Mouse (Mus musculus) heart, embryonic 11.5 days (tissue): ENCODE data around the gene Lmo1. TPM values are rescaled to one million over a fixed set of nuclear protein-coding genes. Genes with fewer than 3 reads are reported as not detected.

Experiments
- ATAC-seq: fragments of 200-750 bp; cut with Nextera tagmentation; replicated peaks from 2 replicates; pipeline ENCODE4 v1.8.0; 2017; ENCODE audit warnings: moderate library complexity; ENCODE audit not compliant: insufficient number of reproducible peaks, low FRiP score, low TSS enrichment
- H3K27ac ChIP-seq: fragments of 300-500 bp; sonication (generic); 2 replicates; pipeline ENCODE4 v1.5.1; 2014; ENCODE audit warnings: mild to moderate bottlenecking, low read depth, low read length
- H3K27me3 ChIP-seq: fragments of 300-500 bp; sonication (generic); 2 replicates; pipeline ENCODE4 v1.6.1; 2014; ENCODE audit warnings: mild to moderate bottlenecking, low read length, mixed read lengths; ENCODE audit not compliant: control insufficient read depth, insufficient read depth
- H3K36me3 ChIP-seq: fragments of 300-500 bp; sonication (generic); 2 replicates; pipeline ENCODE4 v1.6.1; 2014; ENCODE audit warnings: mild to moderate bottlenecking, low read length, moderate library complexity, mixed read lengths; ENCODE audit not compliant: control insufficient read depth, insufficient read depth
- H3K4me1 ChIP-seq: fragments of 300-500 bp; sonication (generic); 2 replicates; pipeline ENCODE4 v1.6.1; 2014; ENCODE audit warnings: low read length; ENCODE audit not compliant: control insufficient read depth, insufficient read depth
- H3K4me2 ChIP-seq: fragments of 300-500 bp; sonication (generic); 2 replicates; pipeline ENCODE4 v1.6.1; 2014; ENCODE audit warnings: mild to moderate bottlenecking, moderate library complexity
- H3K4me3 ChIP-seq: fragments of 300-500 bp; sonication (generic); 2 replicates; pipeline ENCODE4 v1.5.1; 2014; ENCODE audit warnings: low read depth, low read length
- H3K9ac ChIP-seq: fragments of 300-500 bp; sonication (generic); 2 replicates; pipeline ENCODE4 v1.6.1; 2014; ENCODE audit warnings: mild to moderate bottlenecking, low read depth, low read length, moderate library complexity
- H3K9me3 ChIP-seq: fragments of 300-500 bp; sonication (generic); replicated peaks from 2 replicates; pipeline ENCODE4 v1.6.1; 2016; ENCODE audit warnings: low read length; ENCODE audit not compliant: control insufficient read depth
- WGBS: fragments of 180-500 bp; shearing (Covaris S2); extraction: QIAGEN DNeasy Blood & Tissue Kit; methylation state at CpG from one replicate; pipeline ENCODE4 v1.1.7; 2014; ENCODE audit not compliant: insufficient replicate concordance; 5-methylcytosine and 5-hydroxymethylcytosine counted together
- polyA plus RNA-seq: library from polyadenylated mRNA; unstranded; fragments of >200 nt; fragmentation: Nextera tagmentation; extraction: Ambion mirVana; gene quantifications from 2 replicates; pipeline ENCODE4 v1.2.1, GENCODE M21; 2014

Gene Lmo1
- polyA plus RNA-seq, 1 experiment from 2014 or later = 2.1 TPM

GRCm38 (mm10) chr7:109168716-109169115 lies 6.3 kb downstream of the Lmo1 start:
- H3K36me3 ChIP-seq = no peaks in the 10 kb centered on the region
- H3K4me1 ChIP-seq = peaks cover 6% of the 10 kb centered on the region; the same call in 1 of the 2 replicates
- H3K9me3 ChIP-seq = no peaks in the 10 kb centered on the region
- H3K27ac ChIP-seq = no peak overlapping the region
- ATAC-seq = no peak
- WGBS = 85% methylated on average over 7 of the region's 7 CpGs
- H3K9ac ChIP-seq = no peak overlapping the region
- H3K27me3 ChIP-seq = peaks cover 54% of the 10 kb centered on the region
- H3K4me3 ChIP-seq = no peak overlapping the region
- no peak overlapping the region for H3K4me2 ChIP-seq

- Histone ChIP-seq H3K4me3 (no peak overlapping the region), H3K9ac (no peak overlapping the region), H3K36me3 (no peaks in the 10 kb centered on the region), H3K4me2 (no peak overlapping the region), H3K9me3 (no peaks in the 10 kb centered on the region), H3K27me3 (peaks cover 34% of the 10 kb centered on the region), H3K27ac (no peak overlapping the region), H3K4me1 (peaks cover 6% of the 10 kb centered on the region; the same call in 1 of the 2 replicates)
- no peak for ATAC-seq
- WGBS = 75% methylated on average over 17 of the region's 17 CpGs
Observed at GRCm38 (mm10) chr7:109165931-109166585, 8.9 kb downstream of the Lmo1 start.

GRCm38 (mm10) chr7:109154331-109154730 lies 20.7 kb downstream of the Lmo1 start:
- no peak overlapping the region for H3K4me2 ChIP-seq
- H3K27me3 ChIP-seq = peaks cover 2% of the 10 kb centered on the region; the same call in 1 of the 2 replicates
- H3K9me3 ChIP-seq = no peaks in the 10 kb centered on the region
- H3K4me1 ChIP-seq = no peaks in the 10 kb centered on the region
- no peaks in the 10 kb centered on the region for H3K36me3 ChIP-seq
- no peak overlapping the region for H3K27ac ChIP-seq
- no peak for ATAC-seq
- no peak overlapping the region for H3K4me3 ChIP-seq
- WGBS = 66% methylated on average over 11 of the region's 11 CpGs
- no peak overlapping the region for H3K9ac ChIP-seq

- Histone ChIP-seq H3K4me1 (no peaks in the 10 kb centered on the region), H3K4me3 (no peak overlapping the region), H3K9me3 (no peaks in the 10 kb centered on the region), H3K4me2 (no peak overlapping the region), H3K9ac (no peak overlapping the region), H3K36me3 (no peaks in the 10 kb centered on the region), H3K27ac (no peak overlapping the region), H3K27me3 (peaks cover 2% of the 10 kb centered on the region; the same call in 1 of the 2 replicates)
- 72% methylated on average over 5 of the region's 5 CpGs for WGBS
- no peak for ATAC-seq
Observed at GRCm38 (mm10) chr7:109153538-109153937, 21.5 kb downstream of the Lmo1 start.

GRCm38 (mm10) chr7:109151088-109151487 lies 23.9 kb downstream of the Lmo1 start:
- Histone ChIP-seq H3K9me3 (no peaks in the 10 kb centered on the region), H3K4me1 (no peaks in the 10 kb centered on the region), H3K4me2 (no peak overlapping the region), H3K36me3 (no peaks in the 10 kb centered on the region), H3K4me3 (no peak overlapping the region), H3K27ac (no peak overlapping the region), H3K9ac (no peak overlapping the region), H3K27me3 (peaks cover 2% of the 10 kb centered on the region; the same call in 1 of the 2 replicates)
- WGBS = 78% methylated on average over 4 of the region's 4 CpGs
- ATAC-seq = no peak

- ATAC-seq = no peak
- H3K27me3 ChIP-seq = peaks cover 3% of the 10 kb centered on the region; the same call in 1 of the 2 replicates
- H3K36me3 ChIP-seq = no peaks in the 10 kb centered on the region
- H3K4me1 ChIP-seq = no peaks in the 10 kb centered on the region
- no peak overlapping the region for H3K27ac ChIP-seq
- H3K4me2 ChIP-seq = no peak overlapping the region
- no peak overlapping the region for H3K9ac ChIP-seq
- no peak overlapping the region for H3K4me3 ChIP-seq
- 50% methylated on average over 8 of the region's 8 CpGs for WGBS
- H3K9me3 ChIP-seq = no peaks in the 10 kb centered on the region
Observed at GRCm38 (mm10) chr7:109145211-109145610, 29.8 kb downstream of the Lmo1 start.

- H3K27me3 ChIP-seq = peaks cover 3% of the 10 kb centered on the region; the same call in 1 of the 2 replicates
- no peak overlapping the region for H3K9ac ChIP-seq
- WGBS = 48% methylated on average over 11 of the region's 11 CpGs
- no peaks in the 10 kb centered on the region for H3K9me3 ChIP-seq
- no peak for ATAC-seq
- H3K36me3 ChIP-seq = no peaks in the 10 kb centered on the region
- H3K27ac ChIP-seq = no peak overlapping the region
- H3K4me2 ChIP-seq = no peak overlapping the region
- no peaks in the 10 kb centered on the region for H3K4me1 ChIP-seq
- no peak overlapping the region for H3K4me3 ChIP-seq
Observed at GRCm38 (mm10) chr7:109144705-109145104, 30.3 kb downstream of the Lmo1 start.

- WGBS = 65% methylated on average over 2 of the region's 2 CpGs
- Histone ChIP-seq H3K9me3 (no peaks in the 10 kb centered on the region), H3K9ac (no peak overlapping the region), H3K4me1 (no peaks in the 10 kb centered on the region), H3K4me3 (no peak overlapping the region), H3K36me3 (no peaks in the 10 kb centered on the region), H3K27me3 (peaks cover 3% of the 10 kb centered on the region; the same call in 1 of the 2 replicates), H3K4me2 (no peak overlapping the region), H3K27ac (no peak overlapping the region)
- ATAC-seq = no peak
Observed at GRCm38 (mm10) chr7:109142564-109142963, 32.4 kb downstream of the Lmo1 start.

GRCm38 (mm10) chr7:109141753-109142152 lies 33.3 kb downstream of the Lmo1 start:
- Histone ChIP-seq H3K36me3 (no peaks in the 10 kb centered on the region), H3K9me3 (no peaks in the 10 kb centered on the region), H3K27me3 (peaks cover 3% of the 10 kb centered on the region; the same call in 1 of the 2 replicates), H3K4me2 (no peak overlapping the region), H3K27ac (no peak overlapping the region), H3K4me1 (no peaks in the 10 kb centered on the region), H3K4me3 (no peak overlapping the region), H3K9ac (no peak overlapping the region)
- no peak for ATAC-seq
- WGBS = 58% methylated on average over 3 of the region's 3 CpGs
